Mouse (Mus musculus): ENCODE data around the gene Slbp. TPM values are rescaled to one million over a fixed set of nuclear protein-coding genes. Genes with fewer than 3 reads are reported as not detected.
A peak's percentile ranks its signal among the peaks of the same experiment; 100 is the strongest.

Slbp gene
- 222 and 225 TPM in 2 replicates for polyA plus RNA-seq (2015; fragmentation: Nextera tagmentation; extraction: Ambion mirVana)

DNA sequence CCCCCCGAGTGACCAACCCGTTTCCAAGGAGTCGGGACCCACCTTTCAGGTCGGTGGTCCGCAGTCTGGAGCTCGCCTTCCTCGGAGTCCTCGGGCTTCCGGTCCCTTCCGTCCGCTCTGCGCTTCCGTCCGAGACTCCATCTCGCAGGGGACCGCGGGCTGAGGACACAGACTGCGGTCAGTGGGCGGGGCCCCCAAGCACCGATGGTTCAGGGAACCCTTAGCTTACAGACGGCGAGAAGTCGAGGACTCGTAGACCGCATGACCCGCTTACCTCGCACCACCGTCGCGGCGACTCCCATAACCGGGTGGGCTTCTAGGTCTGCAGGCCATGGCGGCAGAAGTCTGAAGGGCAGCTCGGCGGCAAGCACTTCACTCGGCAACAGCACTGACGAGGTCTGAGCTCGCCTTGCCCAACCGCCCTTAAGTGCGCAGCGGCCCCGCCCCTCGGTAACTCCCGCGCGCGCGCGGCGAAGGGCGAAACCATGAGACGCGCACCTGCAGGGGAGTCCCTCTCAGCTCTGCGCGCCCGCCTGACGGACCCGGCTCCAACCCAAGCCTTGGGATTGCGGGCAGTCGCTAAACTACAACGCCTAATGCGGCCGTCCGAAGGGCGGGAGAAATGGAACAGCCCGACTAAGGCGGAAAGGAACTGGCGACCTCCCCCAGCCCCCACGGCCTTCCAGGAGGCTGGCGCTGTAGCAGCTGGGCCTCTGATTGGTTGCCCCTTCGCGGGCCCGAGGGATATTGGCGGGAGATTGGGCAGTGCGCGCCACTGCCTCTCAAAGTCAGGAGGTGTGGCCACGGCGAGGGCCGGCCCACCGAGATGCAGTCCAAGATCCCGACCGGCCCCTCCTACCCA, at the start of gene Slbp:
Slbp (minus strand) TSS at position 654 of the 862 bp plus-strand sequence.
- H3K27ac ChIP-seq: peak within 1 kb of the TSS; percentile 97
- H3K27me3 ChIP-seq: no peaks in the 10 kb centered on the region
- under 1% methylated on average over 82 of the region's 82 CpGs for WGBS
- H3K36me3 ChIP-seq (ENCODE audit: poor library complexity, severe bottlenecking): peaks cover 54% of the 10 kb centered on the region
- peak within 1 kb of the TSS; percentile 75 for H3K4me2 ChIP-seq
- H3K9ac ChIP-seq: peak within 1 kb of the TSS; percentile 86
- peak within 1 kb of the TSS; percentile 86 for H3K4me3 ChIP-seq
- peaks cover 41% of the 10 kb centered on the region for H3K4me1 ChIP-seq
- no peaks in the 10 kb centered on the region for H3K9me3 ChIP-seq (replicated peaks)
- peak; percentile 97 for ATAC-seq

DNA sequence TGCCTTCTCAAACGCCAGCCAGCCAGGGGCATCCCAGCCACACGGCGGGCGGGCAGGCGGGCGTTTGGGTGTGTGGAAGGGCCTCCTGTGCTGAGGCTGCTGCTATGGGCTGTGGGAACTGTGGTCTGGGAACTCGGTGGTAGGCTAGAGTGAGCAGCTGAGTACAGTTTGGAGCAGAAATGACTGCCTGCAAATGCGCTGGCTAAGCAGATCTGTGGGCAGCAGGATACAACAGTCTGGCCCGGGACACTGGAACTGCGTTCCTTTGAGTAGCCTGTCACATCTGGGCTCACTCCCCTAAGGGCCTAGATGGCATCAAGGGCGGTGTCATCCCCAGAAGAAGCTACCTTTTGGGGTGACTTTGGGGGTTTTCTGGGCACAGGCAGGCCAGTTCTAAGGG, 49.5 kb upstream of the Slbp start:
- H3K9ac ChIP-seq: 0 out of 2 replicates have a peak overlapping the region, but pooled peaks have one; percentile 14
- no peak overlapping the region for H3K4me3 ChIP-seq
- H3K36me3 ChIP-seq (ENCODE audit: poor library complexity, severe bottlenecking): no peaks in the 10 kb centered on the region
- peaks cover 96% of the 10 kb centered on the region for H3K4me1 ChIP-seq
- H3K4me2 ChIP-seq: no peak overlapping the region
- ATAC-seq: no peak
- 86% methylated on average over 11 of the region's 11 CpGs for WGBS
- H3K27ac ChIP-seq: 0 out of 2 replicates have a peak overlapping the region, but pooled peaks have one; percentile 11
- no peaks in the 10 kb centered on the region for H3K9me3 ChIP-seq (replicated peaks)
- H3K27me3 ChIP-seq: peaks cover 25% of the 10 kb centered on the region

DNA sequence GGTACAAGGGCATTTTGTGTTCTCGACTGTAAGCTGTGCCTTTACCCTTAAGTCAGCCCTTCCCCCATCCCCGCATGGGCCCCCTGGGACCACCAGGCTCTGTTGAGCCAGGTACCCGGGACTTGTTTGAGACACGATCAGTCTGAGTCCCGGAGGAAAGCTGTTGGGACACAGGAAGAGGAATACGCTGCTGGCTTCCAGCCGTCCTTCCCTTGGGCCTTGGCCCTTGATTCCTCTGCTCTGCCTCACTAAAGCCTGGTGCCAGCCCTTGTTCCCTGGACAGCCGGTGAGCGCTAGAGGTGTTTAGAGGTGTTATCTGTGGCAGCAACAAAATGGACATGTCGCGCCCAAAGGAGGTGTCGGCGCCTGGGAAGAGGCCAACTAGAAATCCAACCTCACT, 47.6 kb upstream of the Slbp start:
- Histone ChIP-seq H3K4me3 (no peak overlapping the region), H3K9ac (no peak overlapping the region), H3K27ac (peak overlapping the region; percentile 75), H3K4me1 (peaks cover 96% of the 10 kb centered on the region), H3K36me3 (ENCODE audit: poor library complexity, severe bottlenecking) (no peaks in the 10 kb centered on the region), H3K27me3 (peaks cover 30% of the 10 kb centered on the region), H3K9me3 (replicated peaks) (no peaks in the 10 kb centered on the region), H3K4me2 (no peak overlapping the region)
- no peak for ATAC-seq
- WGBS: 44% methylated on average over 13 of the region's 13 CpGs

DNA sequence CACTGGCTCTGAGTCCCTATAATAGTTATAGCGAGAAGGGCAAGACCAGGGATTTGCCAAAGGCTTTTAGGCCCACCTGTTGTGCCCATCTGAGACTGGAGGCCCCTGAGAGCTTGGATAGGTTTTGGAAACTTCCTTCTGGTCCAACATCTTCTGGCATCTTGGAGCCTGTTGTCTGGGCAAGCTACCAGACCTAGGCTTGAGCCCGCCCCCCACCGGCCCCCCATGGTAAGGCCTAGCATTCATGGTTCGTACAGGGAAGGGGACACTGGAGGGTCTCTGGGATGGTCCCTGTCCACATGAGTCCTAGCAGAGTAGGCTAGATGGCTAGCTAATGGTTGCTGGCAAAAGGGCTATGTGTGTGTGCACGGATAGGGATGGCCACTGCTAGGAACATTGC, 46.3 kb upstream of the Slbp start:
- peak overlapping the region; percentile 14; the same call in 1 of the 2 replicates for H3K4me2 ChIP-seq
- peak overlapping the region; percentile 75 for H3K27ac ChIP-seq
- H3K36me3 ChIP-seq (ENCODE audit: poor library complexity, severe bottlenecking): no peaks in the 10 kb centered on the region
- H3K4me3 ChIP-seq: no peak overlapping the region
- WGBS: 62% methylated on average over 5 of the region's 5 CpGs
- peaks cover 38% of the 10 kb centered on the region for H3K27me3 ChIP-seq
- no peaks in the 10 kb centered on the region for H3K9me3 ChIP-seq (replicated peaks)
- no peak overlapping the region for H3K9ac ChIP-seq
- peaks cover 96% of the 10 kb centered on the region for H3K4me1 ChIP-seq
- no peak for ATAC-seq

DNA sequence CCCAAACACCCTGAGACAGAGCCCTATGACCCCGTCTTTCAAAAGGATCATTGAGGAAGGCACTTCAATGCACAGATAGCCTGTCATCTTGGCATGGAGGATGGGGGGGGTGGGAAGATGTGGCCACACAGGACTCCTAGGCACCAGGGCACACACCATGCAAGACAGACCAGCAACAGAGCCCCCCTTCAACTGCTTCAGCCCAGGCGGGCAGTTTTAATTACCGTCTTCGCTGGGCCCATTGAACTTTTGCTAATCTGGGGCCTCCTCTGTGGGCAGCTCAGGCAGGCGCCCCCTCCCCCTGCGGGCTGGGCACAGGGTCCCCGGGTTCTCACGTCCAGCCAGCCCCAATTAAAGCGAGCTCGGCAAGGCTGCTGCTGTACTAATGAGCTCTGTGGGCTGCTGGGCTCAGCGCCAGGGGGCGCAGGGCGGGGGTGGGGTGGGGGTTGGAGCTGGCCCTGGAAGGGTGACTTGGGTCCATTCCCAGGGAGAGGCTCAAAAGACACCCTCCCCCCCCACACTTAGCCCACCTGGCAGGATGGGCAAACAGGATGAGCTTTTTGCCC, 45.7 kb upstream of the Slbp start:
- peak; percentile 71 for ATAC-seq
- peak overlapping the region; percentile 14; the same call in 1 of the 2 replicates for H3K4me2 ChIP-seq
- peak overlapping the region; percentile 32; the same call in 1 of the 2 replicates for H3K9ac ChIP-seq
- H3K9me3 ChIP-seq (replicated peaks): no peaks in the 10 kb centered on the region
- H3K36me3 ChIP-seq (ENCODE audit: poor library complexity, severe bottlenecking): no peaks in the 10 kb centered on the region
- no peak overlapping the region for H3K4me3 ChIP-seq
- peaks cover 42% of the 10 kb centered on the region for H3K27me3 ChIP-seq
- H3K4me1 ChIP-seq: peaks cover 97% of the 10 kb centered on the region
- peak overlapping the region; percentile 92 for H3K27ac ChIP-seq
- 3% methylated on average over 13 of the region's 13 CpGs for WGBS

DNA sequence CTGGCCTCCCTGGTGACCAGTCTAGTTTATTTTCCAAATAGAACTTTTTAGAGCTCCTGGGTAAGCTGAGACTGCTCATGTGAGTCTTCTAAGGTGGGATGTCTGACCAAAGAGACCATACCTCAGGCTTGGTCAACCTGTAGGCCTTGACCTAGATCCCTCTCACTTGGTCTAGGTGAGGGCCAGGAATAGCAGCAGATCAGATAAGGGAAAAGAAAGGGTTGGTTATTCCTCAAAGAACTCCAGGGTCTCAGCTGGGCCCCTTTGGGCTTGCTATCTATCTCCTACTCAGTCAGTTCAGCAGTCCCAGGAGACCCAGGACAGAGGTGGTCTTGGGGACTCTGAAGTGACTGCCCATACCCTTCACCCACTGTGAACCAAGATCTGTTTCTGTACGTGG, 45.2 kb upstream of the Slbp start:
- H3K9ac ChIP-seq: peak overlapping the region; percentile 32; the same call in 1 of the 2 replicates
- H3K27ac ChIP-seq: peak overlapping the region; percentile 92
- H3K4me2 ChIP-seq: no peak overlapping the region
- peaks cover 97% of the 10 kb centered on the region for H3K4me1 ChIP-seq
- no peak for ATAC-seq
- no peaks in the 10 kb centered on the region for H3K9me3 ChIP-seq (replicated peaks)
- peaks cover 47% of the 10 kb centered on the region for H3K27me3 ChIP-seq
- H3K4me3 ChIP-seq: no peak overlapping the region
- H3K36me3 ChIP-seq (ENCODE audit: poor library complexity, severe bottlenecking): no peaks in the 10 kb centered on the region
- 4% methylated on average over 1 of the region's 1 CpGs for WGBS

DNA sequence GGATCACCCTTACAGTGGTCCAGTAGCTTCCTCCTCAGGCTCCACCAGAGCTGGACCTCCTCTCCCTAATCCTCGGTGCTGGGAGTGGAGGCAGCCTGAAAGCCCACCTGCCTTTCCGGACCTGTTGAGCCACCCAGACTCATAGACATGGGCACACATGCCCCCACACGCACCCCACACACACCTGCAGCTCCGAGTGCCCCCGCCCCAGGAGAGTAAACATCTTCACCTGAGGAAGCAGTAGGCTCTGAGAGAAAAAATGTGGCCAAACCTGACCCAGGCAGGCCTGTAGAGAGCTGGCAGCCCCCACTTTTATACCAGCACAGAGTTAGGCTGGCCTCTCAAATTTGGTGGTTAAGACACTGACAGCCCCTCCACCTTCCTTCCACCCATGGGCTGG, 44.1 kb upstream of the Slbp start:
- H3K9me3 ChIP-seq (replicated peaks): no peaks in the 10 kb centered on the region
- peak overlapping the region; percentile 81 for H3K4me2 ChIP-seq
- H3K27me3 ChIP-seq: peaks cover 42% of the 10 kb centered on the region
- WGBS: 37% methylated on average over 5 of the region's 5 CpGs
- H3K27ac ChIP-seq: peak overlapping the region; percentile 92
- no peak for ATAC-seq
- no peak overlapping the region for H3K4me3 ChIP-seq
- H3K36me3 ChIP-seq (ENCODE audit: poor library complexity, severe bottlenecking): no peaks in the 10 kb centered on the region
- peaks cover 96% of the 10 kb centered on the region for H3K4me1 ChIP-seq
- peak overlapping the region; percentile 71 for H3K9ac ChIP-seq

DNA sequence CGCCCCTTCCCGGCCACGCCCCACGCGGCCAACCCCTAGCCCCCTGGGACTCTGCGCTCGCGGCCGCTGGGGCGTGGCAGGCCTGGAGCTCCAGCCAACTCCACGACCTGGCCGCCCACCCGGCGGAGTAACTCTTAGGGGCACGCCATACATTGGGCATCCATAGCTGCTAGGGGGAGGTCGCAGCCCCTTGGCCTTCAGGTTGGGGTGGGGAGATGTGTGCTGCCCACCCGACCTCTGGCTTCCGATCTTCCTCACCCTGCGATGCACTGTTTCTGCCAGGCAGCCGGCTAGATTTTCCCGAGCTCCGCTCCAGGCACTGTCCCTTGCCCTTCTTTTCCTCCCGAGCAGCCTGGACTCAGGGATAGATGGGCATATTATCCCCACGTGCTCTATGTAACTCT, 43.3 kb upstream of the Slbp start:
- H3K4me2 ChIP-seq: peak overlapping the region; percentile 81
- H3K27me3 ChIP-seq: peaks cover 41% of the 10 kb centered on the region
- peak overlapping the region; percentile 71 for H3K9ac ChIP-seq
- WGBS: 1% methylated on average over 24 of the region's 24 CpGs
- no peaks in the 10 kb centered on the region for H3K36me3 ChIP-seq (ENCODE audit: poor library complexity, severe bottlenecking)
- H3K4me1 ChIP-seq: peaks cover 94% of the 10 kb centered on the region
- no peak; the same call in 1 of the 2 replicates for ATAC-seq
- H3K9me3 ChIP-seq (replicated peaks): no peaks in the 10 kb centered on the region
- H3K4me3 ChIP-seq: peak overlapping the region; percentile 45
- H3K27ac ChIP-seq: peak overlapping the region; percentile 92

DNA sequence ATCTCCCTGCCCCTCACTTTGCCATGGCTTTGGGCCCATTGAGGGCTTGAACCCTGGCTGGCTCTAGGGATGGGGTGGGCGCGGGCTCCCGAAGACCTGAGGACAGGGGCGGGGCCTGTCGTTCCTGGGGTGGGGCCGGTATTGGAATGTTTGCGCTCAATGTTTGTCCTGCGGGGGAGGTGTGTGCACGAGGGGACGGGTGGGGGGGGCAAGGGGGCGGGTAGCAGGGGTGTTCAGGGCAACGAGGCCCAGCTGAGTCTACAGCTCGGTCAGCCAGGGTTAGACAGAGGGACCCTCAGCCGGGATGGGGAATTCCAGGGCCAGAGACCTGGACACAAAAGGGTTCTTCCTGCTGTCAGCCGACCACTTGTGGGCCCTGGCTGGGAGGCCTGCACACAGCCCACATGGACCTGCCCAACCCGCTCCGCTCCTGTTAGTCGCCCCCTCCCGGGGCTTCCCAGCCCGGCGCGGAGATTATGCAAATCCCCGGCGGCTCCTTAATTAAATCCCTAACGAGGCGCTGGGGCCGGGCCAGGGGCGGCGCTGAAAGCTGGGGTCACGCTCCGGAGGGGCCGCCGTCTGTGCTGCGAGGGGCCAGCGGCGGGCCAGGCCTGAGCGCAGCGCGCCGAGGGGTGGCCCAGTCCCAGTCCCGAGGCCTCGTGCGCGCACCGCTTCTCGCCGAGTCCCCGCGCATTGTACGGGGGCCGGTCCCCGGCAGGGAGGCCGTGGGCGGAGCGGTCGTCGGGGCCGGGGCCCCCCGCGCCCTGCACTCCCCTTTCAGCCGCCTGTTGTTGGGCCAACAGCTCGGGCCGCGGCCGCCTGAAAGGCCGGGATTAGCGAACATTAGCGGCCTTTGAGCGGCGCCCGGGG, 42.7 kb upstream of the Slbp start:
- Histone ChIP-seq H3K4me2 (peak overlapping the region; percentile 81), H3K27ac (peak overlapping the region; percentile 92), H3K9me3 (replicated peaks) (no peaks in the 10 kb centered on the region), H3K27me3 (peaks cover 45% of the 10 kb centered on the region), H3K9ac (peak overlapping the region; percentile 71), H3K36me3 (ENCODE audit: poor library complexity, severe bottlenecking) (no peaks in the 10 kb centered on the region), H3K4me1 (peaks cover 94% of the 10 kb centered on the region), H3K4me3 (peak overlapping the region; percentile 45)
- peak; percentile 79 for ATAC-seq
- under 1% methylated on average over 61 of the region's 71 CpGs for WGBS

DNA sequence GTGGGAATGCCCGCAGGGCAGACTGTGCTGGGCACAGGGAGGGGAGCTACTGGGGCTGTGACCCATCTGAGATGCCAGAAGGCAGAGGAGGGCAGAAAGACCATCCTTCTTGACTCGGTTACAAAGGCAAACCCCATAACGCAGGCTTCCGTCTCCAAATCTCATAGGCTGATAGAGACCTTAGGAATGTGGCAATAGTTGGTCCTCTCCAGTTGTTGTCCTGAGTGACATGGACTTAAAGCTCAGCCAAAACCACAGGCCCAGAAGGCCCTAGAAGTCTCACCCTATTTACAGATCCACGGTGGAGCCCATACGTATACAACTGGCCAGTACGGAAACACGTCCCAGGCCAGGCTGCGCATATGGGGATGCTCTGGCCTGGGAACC, 42.1 kb upstream of the Slbp start:
- 28% methylated on average over 9 of the region's 9 CpGs for WGBS
- H3K27me3 ChIP-seq: peaks cover 42% of the 10 kb centered on the region
- no peaks in the 10 kb centered on the region for H3K36me3 ChIP-seq (ENCODE audit: poor library complexity, severe bottlenecking)
- peaks cover 94% of the 10 kb centered on the region for H3K4me1 ChIP-seq
- ATAC-seq: no peak
- H3K9ac ChIP-seq: peak overlapping the region; percentile 45; the same call in 1 of the 2 replicates
- no peaks in the 10 kb centered on the region for H3K9me3 ChIP-seq (replicated peaks)
- peak overlapping the region; percentile 92 for H3K27ac ChIP-seq
- peak overlapping the region; percentile 45; the same call in 1 of the 2 replicates for H3K4me3 ChIP-seq
- peak overlapping the region; percentile 81 for H3K4me2 ChIP-seq

DNA sequence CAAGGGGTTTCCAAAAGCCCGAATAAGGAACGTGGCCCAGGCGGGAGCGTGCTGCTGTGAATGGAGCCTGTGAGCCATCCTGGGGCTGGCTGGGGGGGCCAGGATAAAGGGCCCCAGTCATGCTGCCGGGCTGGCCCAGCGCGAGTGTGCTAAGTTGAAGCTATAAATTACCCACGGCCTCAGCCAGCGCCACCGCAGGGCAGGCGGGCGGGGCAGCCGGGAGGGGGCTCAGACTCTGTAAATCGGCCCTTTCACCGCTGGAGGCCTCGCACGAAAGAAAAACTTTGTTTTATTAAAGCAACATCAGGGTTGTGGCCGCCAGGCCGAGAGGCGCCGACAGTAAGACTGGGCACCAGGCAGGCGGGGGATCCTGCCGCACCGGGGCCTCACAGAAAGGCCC, 40.0 kb upstream of the Slbp start:
- WGBS: under 1% methylated on average over 24 of the region's 24 CpGs
- Histone ChIP-seq H3K27ac (peak overlapping the region; percentile 79), H3K9me3 (replicated peaks) (no peaks in the 10 kb centered on the region), H3K4me2 (peak overlapping the region; percentile 40), H3K4me3 (no peak overlapping the region), H3K27me3 (peaks cover 41% of the 10 kb centered on the region), H3K9ac (peak overlapping the region; percentile 26; the same call in 1 of the 2 replicates), H3K4me1 (peaks cover 94% of the 10 kb centered on the region), H3K36me3 (ENCODE audit: poor library complexity, severe bottlenecking) (no peaks in the 10 kb centered on the region)
- no peak for ATAC-seq
